Mouse (Mus musculus) ES-CJ7 (cell line): ENCODE results near the gene Vps9d1.

Experiments
- DNase-seq: peaks from one replicate; pipeline ENCODE4 v3.0.0; 2011; ENCODE audit warnings: low read depth, low spot score

Gene Vps9d1

DNA sequence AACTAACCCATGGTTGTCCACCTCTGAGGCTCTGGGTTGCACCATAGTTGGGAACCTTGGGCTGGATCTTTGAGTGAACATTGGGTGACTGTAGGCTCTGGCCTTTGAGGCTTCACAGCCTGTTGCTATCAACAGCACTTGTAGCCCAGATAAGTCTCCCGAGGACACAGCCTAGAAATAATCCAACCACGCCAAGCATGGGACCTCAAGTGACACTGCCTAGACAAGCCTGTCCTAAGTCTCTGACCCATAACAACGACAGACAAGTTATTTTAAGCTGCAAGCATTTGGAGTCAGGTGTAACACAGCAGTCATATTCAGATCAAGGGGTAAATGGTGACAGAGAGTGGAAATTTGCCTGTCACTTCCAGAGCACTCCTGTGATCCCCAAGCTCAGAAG, 38.7 kb downstream of the Vps9d1 start:
- DNase-seq: no peak

DNA sequence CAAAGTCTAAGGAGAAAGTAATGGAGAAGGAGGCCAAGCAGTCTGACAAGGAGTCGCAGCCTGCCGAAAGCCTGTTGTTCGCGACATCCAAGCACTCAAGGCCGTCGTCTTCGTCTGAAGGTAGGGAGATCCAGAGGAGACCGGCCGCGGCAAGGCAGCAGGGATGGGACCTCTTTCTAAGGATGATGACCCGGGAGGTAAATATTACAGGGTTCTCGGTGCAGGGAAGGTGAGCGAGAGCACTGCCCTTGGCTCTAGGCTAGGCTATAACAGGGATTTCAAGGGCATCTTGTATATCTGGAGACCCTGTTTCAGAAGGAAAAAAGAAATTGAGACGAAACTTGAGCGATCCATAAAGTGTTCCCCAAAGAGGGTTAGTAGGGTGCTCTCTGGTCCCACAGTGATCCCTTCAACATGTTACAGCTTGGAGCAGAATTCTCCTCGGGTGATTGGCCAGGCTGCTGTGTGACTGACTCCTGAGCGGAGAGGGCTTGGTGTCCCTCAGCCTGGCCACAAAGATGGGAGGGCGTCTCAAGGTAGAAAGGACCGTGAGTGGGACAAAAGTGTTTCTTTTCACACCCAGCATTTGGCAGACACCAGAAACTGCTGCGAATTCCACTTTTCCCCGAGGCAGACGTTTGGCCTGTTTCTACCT, 40.9 kb downstream of the Vps9d1 start:
- no peak for DNase-seq

DNA sequence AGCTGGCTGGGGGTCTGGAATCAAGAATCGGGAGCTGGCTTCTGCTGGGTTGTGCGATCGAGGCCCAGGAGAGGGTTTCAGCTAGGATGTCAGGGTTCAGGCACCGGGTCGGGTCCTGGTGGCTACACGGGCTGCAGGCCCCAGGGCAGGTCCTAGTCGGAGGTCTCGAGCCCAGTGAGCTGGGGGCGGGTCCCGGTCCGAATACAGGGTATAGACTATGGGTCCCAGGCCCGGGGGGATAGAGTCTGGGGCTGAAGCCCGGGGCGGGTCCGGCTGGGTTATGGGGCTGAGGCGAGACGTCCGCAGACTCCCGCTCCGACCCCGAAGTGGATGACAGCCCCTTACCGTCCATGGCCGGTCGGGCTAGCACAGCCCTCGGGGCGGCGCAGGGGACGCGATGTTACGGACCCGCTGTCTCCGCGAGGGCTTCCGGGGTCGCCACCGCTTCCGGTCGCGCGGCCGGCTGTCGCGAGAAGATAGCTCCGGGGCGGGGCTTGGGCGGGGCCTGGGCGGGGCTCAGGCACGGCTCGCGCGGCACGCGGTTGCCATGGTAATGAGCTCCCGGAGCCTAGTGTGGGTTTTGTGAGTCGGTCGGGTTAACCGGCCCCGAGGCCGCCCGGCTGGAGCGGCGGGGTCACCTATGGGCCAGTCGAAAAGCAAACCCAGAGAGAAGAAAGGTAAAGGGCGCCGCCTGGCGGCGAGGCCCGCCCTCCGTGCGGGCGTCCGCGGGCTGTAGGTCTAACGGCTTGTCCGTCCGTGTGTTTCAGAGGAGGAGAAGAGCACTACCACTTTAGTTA, 41.6 kb downstream of the Vps9d1 start, which contains the start of the genes Chmp1a and Spata33:
TSS of gene Chmp1a (minus strand) at position 443 of the 797 bp plus-strand sequence.
TSS of gene Spata33 (plus strand) at position 512 of the 797 bp plus-strand sequence.
- DNase-seq: peak; percentile 98

DNA sequence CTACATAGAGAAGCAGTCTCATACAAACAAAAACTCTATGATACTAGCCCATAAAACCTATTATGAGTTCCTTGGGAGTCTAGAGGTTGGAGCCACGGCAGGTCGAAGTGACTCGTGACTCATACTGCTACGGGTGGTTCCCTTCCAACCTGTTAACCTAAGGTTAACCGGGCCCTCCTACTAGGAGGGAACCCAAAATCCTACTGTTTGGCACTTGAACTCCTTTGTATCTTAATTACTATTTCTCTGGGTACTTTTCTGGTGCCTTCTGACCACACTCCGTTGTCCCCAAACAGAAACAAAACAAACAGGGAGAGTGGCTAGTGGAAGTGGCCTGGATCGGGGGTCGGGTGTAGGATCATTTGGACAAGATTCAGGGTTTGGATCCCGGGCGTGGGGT, 42.3 kb downstream of the Vps9d1 start:
- DNase-seq: no peak

DNA sequence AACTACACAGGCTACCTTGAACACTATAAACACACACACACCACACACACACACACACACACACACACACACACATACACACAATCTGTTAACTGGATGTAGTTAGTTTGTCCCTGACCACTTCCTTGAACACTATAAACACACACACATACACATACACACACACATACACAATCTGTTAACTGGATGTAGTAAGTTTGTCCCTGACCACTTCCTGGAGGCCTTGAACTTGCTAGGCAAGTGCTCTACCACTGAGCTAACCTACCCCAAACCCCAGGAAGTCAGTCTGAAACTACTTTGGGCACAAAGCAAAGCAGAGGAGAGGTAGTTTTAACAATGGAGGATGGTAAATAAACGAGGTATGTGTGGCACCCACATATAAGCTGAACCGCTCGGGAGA, 50.6 kb downstream of the Vps9d1 start:
- DNase-seq: no peak

DNA sequence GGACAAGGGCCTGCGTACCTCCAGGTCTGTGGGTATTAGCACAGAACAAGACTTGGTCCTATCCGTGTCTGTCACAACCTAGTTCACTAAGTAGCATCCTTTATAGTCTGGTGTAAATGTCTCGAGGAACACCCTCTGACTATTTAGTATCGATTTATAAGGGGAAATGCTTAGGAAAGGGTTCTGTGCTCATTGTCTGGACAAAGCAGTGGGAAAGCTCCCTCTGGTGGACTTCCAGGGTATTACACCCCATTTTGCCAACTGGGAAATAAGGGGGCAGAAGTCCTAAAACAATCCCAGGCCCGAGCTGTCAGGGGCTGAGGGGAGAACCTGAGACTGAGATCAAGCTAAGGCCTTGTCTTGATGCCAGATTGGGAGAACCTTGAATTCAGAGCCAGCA, 51.9 kb downstream of the Vps9d1 start:
- peak; percentile 87 for DNase-seq

DNA sequence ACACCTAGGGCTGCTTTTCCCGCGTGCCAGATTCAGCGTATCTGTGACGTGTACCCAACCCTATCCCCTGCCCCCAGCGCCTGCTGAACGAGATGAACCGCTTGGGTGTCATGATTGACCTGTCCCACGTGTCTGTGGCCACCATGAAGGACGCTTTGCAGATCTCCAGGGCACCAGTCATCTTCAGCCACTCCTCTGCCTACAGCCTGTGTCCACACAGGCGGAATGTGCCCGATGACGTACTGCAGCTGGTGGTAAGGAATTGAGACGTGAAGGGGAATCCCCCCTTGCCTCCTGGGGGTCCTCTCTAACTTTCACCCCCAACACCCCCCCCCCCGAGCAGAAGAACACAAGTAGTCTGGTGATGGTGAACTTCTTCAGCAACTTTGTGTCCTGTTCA, 54.3 kb downstream of the Vps9d1 start:
- no peak for DNase-seq

DNA sequence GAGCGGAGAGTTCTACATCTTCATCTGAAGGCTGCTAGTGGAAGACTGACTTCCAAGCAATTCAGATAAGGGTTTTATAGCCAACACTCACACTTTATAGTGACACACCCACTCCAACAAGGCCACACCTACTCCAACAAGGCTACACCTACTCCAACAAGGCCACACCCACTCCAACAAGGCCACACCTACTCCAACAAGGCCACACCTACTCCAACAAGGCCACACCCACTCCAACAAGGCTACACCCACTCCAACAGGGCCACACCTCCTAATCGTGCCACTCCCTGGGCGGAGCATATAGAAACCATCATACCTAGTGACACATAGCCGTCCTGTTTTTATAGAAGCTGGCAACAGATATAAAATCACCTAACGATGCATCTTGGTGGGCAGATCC, 57.1 kb downstream of the Vps9d1 start:
- peak; percentile 79 for DNase-seq

DNA sequence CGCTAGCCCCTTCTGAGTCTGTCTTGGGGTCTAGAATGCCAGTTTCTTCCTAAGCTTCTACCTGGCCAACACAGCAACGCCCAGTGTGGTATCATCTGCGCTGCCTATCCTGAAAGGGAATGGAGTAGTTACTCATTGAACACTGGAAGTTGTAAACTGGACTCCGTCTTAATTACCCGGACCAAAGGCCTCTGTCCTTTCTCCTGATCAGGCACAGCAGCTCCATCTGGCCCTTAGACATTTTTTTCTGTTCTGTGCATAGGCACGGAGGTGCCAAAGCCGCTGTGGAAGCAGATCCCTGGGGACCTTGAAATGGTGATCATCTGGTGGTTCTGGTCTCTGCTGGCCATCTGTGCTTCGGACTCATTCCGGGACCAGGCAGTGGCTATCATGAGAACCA, 60.4 kb downstream of the Vps9d1 start:
- no peak for DNase-seq
